Mouse (Mus musculus) ovary, postnatal 10 days (tissue): ENCODE measurements around the gene Gm42957.
"Not testable (repeated sequence)": the region's sequence is repeated elsewhere in the genome, so short reads cannot be mapped to it uniquely, and the experiment has no call there.

ENCODE experiments used
- DNase-seq: peaks from one replicate; pipeline ENCODE4 v3.0.0; 2022; ENCODE audit warnings: low spot score

Gm42957 gene

DNA sequence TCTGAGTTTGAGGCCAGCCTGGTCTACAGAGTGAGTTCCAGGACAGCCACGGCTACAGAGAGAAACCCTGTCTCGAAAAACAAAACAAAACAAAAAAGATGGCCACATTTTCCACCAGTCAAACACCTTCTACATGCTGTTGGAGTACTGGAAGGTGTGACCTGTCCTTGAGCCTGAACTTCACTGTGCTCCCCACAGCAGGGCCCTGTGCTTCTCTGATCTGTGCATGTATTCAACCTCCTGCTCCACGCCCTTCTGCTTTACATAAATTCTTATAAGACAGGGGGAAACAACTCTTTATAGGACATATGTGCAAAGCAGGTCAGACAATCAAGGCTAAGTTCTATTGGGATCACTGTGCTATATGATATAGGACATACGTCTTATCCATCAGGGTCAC is 12.1 kb upstream of the Gm42957 start:
- no peak for DNase-seq

GRCm38 (mm10) chr3:96629729-96630600 is 5.3 kb upstream of the Gm42957 start, which contains the start of gene Rbm8a:
Gene Rbm8a (plus strand): TSS chr3:96629933.
- DNase-seq: peak; percentile 90

- no peak for DNase-seq
These were observed 3.2 kb upstream of the Gm42957 start for GRCm38 (mm10) chr3:96632058-96632457.

DNA sequence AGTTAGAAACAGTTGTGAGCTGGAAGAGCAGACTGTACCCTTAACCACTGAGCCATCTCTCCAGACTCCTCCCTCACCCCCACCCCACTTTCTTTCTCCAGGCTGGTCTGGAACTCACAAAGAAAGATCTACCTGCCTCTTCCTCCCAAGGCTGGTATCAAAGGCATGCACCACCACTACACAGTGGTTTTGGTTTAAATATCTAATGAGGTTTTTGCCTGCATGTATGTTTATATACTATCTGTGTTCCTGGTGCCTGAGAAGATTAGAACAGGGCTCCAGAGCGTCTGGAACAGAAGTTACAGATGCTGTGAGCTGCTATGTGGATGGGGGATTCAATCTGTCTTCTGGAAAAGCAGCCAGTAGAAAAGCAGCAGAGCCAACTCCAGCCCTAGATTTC is 1.3 kb upstream of the Gm42957 start:
- DNase-seq: no peak

DNA sequence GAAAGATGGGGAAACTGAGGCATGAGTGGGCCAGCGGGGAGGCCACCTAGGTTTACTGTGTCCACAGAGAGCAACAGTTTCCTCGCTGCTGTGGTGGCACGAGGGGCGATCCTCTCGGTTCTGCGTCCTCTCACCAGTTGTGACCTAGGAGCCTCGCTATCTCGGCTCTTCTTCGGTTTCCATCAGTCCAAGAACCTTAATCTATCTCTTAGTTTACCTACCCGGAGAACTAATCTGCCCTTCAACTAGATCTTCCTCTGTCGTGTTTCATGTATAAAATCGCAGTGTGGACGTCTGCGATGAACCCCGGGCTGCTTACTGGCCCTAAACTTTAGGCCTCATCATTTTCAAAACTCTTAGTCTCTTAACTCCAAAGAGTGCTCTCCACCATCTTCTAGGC is 632 bp downstream of the Gm42957 start:
- no peak for DNase-seq

GRCm38 (mm10) chr3:96636448-96636847 is 1.2 kb downstream of the Gm42957 start:
- no peak for DNase-seq

- no peak for DNase-seq
These were observed 3.9 kb downstream of the Gm42957 start for GRCm38 (mm10) chr3:96639219-96639618.

GRCm38 (mm10) chr3:96645018-96645649 is 9.9 kb downstream of the Gm42957 start, which contains the start of gene Itga10:
Gene Itga10 (plus strand): TSS chr3:96645584.
- no peak for DNase-seq

DNA sequence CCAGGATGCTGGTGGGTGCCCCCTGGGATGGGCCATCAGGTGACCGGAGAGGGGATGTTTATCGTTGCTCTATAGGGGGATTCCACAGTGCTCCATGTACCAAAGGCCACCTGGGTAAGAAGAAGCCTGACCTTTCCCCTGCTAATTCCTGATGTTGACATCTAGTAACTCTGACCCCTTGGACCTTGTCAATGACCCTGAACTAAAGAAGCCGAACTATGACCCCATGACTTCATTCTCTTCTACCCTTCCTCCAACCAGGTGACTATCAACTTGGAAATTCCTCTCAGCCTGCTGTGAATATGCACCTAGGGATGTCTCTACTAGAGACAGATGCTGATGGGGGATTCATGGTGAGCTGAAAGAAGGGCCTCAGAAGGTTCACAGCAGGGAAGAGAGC is 12.1 kb downstream of the Gm42957 start:
- DNase-seq: no peak

GRCm38 (mm10) chr3:96660901-96661300 is 25.6 kb downstream of the Gm42957 start:
- no peak for DNase-seq

GRCm38 (mm10) chr3:96662731-96663316 is 27.6 kb downstream of the Gm42957 start:
- no peak for DNase-seq

- peak; percentile 74 for DNase-seq
These were observed 28.4 kb downstream of the Gm42957 start for GRCm38 (mm10) chr3:96663432-96664239.

DNA sequence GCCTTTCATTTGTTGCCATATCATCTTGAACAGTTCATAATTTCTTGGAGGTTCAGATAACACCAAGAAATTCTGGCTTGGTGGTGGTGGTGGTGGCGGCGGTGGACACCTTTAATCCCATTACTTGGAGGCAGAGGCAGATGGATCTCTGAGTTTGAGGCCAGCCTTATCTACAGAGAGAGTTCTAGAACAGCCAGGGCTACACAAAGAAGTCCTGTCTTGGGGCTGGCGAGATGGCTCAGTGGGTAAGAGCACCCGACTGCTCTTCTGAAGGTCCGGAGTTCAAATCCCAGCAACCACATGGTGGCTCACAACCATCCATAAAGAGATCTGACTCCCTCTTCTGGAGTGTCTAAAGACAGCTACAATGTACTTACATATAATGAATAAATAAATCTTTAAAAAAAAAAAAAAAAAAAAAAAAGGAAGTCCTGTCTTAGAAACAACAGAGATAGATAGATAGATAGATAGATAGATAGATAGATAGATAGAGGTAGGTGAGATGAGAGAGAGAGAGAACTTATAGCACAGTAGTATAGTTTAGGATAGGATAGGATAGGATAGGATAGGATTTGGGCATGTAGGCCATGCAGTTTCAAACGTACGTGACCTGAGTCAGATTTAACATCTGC is 30.6 kb downstream of the Gm42957 start:
- DNase-seq: not testable (repeated sequence)

DNA sequence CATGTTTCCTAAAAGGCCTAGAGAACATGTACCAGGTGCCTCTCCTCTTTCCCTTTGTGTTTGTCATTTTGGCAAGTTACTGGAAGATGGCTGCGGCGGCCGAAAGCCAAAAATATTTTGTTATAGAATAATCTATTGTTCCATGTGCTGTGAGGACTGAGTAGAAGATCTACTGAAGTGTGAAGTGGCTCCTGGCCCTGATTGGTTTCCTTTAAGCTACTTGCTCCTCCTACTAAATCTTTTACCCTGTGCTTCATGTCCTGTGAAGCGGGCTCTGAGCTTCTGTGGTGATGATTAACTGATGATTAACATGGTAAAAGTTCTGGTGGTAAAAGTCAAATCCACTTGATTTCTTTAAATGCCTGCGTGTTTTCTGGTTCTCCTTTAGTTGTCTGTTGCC is 31.6 kb downstream of the Gm42957 start:
- no peak for DNase-seq

DNA sequence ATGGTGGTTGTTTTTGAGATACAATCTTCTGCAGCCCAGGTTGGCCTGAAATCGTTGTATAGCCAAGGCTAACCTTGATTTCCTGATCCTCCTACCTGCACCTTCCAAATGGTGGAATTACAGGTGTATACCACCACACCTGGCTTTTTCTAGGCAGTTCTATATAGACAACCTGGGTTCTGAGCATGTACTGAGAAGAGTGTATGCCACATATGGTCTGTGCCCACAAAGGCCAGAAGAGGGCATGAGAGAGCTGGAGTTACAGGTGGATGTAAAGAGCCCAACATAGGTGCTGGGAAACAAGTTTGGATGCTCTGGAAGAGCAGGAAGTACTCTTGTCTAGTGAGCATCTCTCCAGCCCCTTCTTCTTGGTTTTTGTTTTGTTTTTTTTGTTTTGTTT is 32.0 kb downstream of the Gm42957 start:
- no peak for DNase-seq

DNA sequence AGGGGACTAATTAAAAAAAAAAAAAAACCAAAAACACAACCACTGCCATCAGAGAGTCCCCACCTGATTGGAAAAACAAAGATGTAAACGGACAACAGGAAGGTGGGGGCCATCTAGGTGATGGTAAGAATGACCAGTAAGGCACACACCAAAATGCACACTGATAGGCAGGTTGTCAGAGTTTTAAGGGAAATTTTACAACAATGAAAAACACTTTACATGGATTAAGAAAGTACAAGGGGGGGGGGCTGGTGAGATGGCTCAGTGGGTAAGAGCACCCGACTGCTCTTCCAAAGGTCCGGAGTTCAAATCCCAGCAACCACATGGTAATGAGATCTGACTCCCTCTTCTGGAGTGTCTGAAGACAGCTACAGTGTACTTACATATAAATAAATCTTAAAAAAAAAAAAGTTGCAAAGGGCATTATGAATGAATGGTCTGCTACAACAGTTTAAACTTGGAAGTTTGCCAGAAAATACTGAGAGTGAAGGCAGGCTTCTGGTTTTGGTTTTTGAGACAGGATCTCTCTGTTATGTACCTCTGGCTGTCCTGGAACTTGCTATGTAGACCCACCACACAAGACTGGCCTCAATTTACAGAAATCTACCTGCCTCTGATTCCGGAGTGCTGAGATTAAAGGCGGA is 33.3 kb downstream of the Gm42957 start:
- no peak for DNase-seq

GRCm38 (mm10) chr3:96669727-96670468 is 34.6 kb downstream of the Gm42957 start, which contains the start of gene Ankrd35:
Gene Ankrd35 (plus strand): TSS chr3:96670131.
- peak; percentile 39 for DNase-seq

- DNase-seq: no peak
These were observed 36.2 kb downstream of the Gm42957 start for GRCm38 (mm10) chr3:96671519-96671918.

DNA sequence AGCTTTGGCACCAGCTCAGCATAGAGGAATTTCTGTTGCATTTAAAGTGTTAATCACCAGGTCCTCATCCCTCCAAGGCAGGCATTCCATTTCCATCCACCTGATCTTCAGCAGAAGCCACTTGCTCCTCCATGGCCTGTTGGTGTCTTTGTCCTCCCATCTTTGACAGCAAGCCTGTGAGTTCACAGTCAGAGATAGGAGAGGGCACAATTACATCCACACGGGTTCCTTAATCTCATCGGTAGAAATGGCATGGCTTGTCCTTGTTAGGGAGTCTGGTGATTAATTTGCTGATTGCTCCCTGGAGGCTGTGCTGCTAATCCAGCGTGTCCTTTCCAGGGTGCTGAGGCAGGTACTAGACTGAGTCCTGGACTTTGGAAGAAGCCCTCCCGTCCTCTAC is 38.2 kb downstream of the Gm42957 start:
- no peak for DNase-seq

DNA sequence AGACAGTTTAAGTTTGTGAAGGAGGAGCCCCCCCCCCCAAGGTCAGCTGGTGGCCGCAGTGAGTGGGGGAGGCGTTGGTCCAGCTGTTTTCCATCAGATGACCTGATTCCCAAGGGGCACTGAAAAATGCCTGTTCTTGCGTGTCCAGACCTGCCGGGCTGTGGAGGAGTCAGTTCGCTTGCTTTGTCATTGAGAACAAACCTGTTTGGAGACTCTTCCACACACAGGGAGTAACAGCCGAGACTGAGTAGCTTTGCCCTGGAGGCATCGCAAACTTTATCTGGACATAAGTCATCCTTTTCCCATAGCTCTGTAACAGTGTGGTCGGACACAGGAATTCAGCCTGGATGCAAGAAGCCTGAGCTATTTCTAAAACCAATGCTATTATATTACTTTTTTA is 39.2 kb downstream of the Gm42957 start:
- no peak for DNase-seq
